Mouse (Mus musculus): Measurements from ENCODE around the gene Nfib.

DNA sequence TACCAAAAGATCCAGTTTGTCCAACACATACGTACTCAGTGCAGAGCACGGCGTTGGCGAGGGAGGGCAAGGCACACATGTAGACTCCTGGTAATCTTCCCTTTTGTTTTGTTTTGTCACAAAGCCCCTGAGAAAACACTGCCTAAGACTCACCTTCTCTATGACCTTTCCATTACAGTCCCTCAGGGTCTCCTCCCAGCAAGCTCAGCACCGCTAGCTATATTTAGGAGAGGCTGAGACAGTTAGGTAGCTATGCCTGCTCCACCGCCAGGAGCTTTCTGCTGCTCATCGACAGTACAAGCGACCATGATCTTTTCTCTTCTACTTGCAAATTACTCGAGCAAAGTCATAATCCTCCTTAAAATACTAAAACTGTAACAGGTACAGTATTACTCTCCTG, 224.9 kb downstream of the Nfib start:
- TF ChIP-seq CTCF (IDR thresholded peaks at IDR 0.05), result no peak
- TF ChIP-seq EP300 (IDR thresholded peaks at IDR 0.05), result no peak

Data from lung, postnatal 0 days (tissue).